Mouse (Mus musculus): ENCODE data around the gene Tyw1. TPM values are rescaled to one million over a fixed set of nuclear protein-coding genes. Genes with fewer than 3 reads are reported as not detected.
A peak's percentile ranks its signal among the peaks of the same experiment; 100 is the strongest.

The Tyw1 gene
- total RNA-seq, 2 experiments from 2014 or later = 17.9 to 19.4 TPM

GRCm38 (mm10) chr5:130257303-130257702 is 1.9 kb downstream of the Tyw1 start:
- DNase-seq = no peak
- intact Hi-C loops (cut with DNase I) = loop anchor here (10.0 kb wide), 1 partner anchor 1047 kb away; the partner anchor contains the start of gene Galnt17

- intact Hi-C loops (cut with DNase I) = loop anchor here (10.0 kb wide), 1 partner anchor 1161 kb away; no protein-coding TSS in a partner anchor
- DNase-seq = no peak
These were observed 8.0 kb downstream of the Tyw1 start for GRCm38 (mm10) chr5:130263454-130263853.

GRCm38 (mm10) chr5:130264433-130265005 is 9.1 kb downstream of the Tyw1 start:
- DNase-seq = no peak
- intact Hi-C loops (cut with DNase I) = loop anchor here (10.0 kb wide), 1 partner anchor 1160 kb away; no protein-coding TSS in a partner anchor

- intact Hi-C loops (cut with DNase I) = loop anchor here (10.0 kb wide), 1 partner anchor 1158 kb away; no protein-coding TSS in a partner anchor
- peak; percentile 56 for DNase-seq
These were observed 11.2 kb downstream of the Tyw1 start for GRCm38 (mm10) chr5:130266651-130267050.

DNA sequence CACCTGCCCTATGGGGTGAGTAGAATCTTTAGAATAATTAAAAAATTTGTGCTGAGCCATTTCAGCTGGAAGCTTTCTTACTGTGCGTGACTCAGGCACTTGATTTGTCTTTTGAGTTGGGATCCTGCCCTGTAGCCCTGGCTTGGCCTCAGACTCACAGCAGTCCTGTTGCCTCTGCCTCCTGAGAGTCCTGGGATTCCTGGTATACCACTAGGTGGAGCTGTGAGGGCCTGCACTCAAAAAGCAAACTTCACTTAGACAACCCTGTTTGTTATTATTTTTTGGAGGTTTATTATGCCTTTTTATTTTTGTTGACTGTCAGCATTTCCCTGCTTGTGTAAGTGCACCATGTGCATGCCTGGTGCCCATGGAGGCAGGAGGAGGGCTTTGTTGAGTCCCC is 11.9 kb downstream of the Tyw1 start:
- peak; percentile 24 for DNase-seq
- intact Hi-C loops (cut with DNase I) = loop anchor here (10.0 kb wide), 1 partner anchor 1157 kb away; no protein-coding TSS in a partner anchor

DNA sequence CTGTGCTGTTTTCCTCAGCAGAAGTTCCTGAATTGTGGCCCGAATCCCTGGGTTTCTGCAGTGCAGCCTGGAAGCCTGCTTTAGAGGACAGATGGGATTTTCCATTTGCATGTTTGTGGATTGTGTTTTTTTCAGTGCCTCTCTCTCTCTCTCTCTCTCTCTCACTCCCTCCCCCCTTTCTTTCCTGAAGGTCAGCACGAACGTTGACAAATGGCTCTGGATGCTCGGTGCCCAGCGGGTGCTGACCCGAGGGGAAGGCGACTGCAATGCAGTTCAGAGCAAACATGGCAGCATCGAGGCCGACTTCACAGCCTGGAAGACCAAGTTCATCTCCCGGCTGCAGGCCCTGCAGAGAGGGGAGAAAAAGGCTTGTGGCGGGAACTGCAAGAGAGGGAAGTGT is 13.6 kb downstream of the Tyw1 start:
- no peak for DNase-seq
- intact Hi-C loops (cut with DNase I) = loop anchor here (10.0 kb wide), 1 partner anchor 1156 kb away; no protein-coding TSS in a partner anchor

- intact Hi-C loops (cut with DNase I) = loop anchor here (10.0 kb wide), 1 partner anchor 172 kb away; no protein-coding TSS in a partner anchor
- no peak for DNase-seq
These were observed 16.9 kb downstream of the Tyw1 start for GRCm38 (mm10) chr5:130272344-130272743.

DNA sequence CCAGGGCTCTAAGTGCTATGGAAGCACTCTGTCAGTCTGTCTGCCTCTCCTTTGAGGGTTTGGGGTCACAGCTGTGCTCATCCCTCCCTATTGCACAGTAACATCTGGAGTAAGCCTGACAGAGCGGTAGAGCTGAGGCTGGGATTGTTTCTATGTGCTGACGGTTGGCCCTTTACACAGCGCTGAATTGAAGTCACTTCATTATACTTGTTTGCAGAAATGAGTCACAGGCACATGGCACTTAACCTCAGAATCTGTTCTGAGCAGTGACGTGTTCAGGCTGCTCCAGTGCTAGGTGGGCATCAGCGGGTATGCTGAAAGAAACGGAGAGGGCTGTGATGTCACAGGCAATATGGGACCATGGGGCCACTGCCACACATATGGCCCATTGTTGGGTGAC is 17.6 kb downstream of the Tyw1 start:
- intact Hi-C loops (cut with DNase I) = loop anchor here (10.0 kb wide), 1 partner anchor 172 kb away; no protein-coding TSS in a partner anchor
- DNase-seq = no peak

DNA sequence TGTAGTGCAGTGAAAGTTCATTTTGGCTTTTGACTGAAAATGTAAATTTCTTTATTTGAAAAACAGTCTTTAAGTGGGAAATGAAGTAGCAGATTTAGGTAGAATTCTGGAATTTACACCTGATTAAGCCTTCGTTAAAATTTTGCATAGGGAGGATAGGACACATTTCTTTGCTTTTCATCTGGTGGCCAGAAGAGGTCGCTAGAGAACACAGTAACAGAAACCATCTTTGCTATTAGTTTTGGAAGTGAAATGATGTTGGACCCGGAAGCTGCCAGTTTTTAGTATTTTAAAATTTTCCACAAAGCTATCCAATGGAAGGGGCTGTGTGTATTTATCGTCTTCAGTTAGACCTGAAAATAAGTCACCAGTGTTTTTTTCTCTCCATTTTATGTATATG is 20.1 kb downstream of the Tyw1 start:
- peak; percentile 41 for DNase-seq
- intact Hi-C loops (cut with DNase I) = loop anchor here (2.0 to 10.0 kb wide), 2 partner anchors 169 to 577 kb away; no protein-coding TSS in a partner anchor

DNA sequence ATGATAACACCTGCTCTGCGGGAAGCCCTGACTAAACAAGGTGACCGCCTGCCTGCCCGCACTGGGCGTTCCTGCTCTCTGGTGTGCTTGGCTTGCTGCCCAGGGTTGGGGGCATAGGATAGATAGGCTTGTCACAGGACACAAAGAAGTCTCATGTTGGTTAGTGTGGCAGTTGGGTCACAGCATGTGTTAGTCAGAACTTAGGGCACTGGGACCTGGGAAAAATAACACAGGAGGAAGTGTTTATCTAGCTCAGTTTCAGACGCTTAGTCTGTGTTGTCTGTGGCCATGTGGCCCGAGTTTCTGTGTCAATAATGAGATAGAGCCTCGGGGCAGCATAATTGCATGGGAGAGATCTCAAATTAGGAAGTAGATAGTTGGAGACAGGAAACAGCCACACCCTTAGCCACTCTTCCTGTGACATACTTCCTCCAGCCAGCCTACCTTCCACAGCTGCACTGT is 22.6 kb downstream of the Tyw1 start:
- no peak for DNase-seq
- intact Hi-C loops (cut with DNase I) = loop anchor here (10.0 kb wide), 1 partner anchor 167 kb away; no protein-coding TSS in a partner anchor

DNA sequence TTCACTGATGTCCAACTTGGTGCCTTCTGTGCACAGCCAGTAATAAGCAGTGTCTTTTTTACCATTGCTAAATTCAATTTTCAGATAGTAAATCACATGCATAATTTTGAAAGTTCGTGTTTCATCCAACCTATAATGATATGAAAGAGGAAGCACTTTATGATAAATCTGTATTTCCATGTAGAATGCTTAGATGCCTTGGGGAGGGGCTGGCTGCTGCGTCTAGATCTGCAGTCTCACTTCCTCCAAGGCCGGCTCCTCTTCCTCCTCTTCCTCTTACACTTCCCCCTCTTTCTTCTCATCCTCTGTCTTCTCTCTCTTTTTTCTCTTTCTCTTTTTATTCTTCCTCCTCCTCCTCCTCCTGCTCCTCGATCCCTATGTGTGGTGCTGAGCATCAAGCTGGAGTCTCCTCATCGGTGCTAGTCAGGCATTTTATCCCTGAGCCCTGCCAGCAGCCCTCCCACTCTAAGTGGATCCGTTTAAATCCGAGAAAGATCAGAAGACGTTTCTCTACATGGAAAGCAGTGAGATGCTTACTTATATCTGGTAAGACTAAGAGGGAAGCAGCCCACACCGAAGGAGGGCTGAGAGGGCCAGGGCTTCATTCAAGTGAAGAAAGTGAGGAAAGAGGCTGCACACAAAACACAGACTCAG is 27.8 kb downstream of the Tyw1 start:
- DNase-seq = no peak
- intact Hi-C loops (cut with DNase I) = no loop called here

DNA sequence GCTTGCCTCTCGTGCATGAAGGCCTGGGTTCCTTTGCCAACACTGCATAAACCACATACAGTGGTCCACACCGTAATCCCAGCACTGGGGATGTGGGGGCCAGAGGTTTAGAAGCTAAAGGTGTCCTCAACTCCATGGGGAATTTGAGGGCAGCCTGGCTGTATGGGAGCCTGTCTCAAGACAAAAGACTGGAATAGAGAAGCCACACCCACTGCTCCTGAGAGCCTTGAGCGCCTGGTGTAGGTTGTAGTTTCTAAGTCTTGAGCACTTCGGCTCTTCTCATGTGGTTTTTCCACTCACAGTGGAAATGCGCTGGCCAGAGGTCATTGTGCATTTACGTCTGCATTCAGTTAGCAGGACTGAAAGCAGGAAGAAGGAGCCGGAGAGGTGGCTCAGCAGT is 32.7 kb downstream of the Tyw1 start:
- intact Hi-C loops (cut with DNase I) = no loop called here
- DNase-seq = no peak

DNA sequence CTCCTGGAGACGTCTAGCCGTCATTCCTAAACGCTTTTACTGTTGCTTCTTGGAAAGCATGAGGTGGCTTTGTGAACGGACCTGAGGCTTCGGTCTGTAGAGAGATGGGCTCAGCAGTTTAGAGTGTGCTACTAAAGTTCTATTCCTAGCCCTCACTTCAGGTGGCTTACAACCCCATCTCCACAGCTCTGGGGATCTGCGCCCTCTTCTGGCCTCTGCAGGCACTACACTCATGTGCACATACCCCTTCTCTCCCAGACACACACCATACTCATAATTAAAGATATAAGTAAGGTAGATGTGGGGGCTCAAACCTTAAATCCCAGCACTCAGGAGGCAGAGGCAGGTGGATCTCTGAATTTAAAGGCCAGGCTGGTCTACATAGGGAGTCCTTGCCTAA is 34.8 kb downstream of the Tyw1 start:
- intact Hi-C loops (cut with DNase I) = no loop called here
- DNase-seq = no peak

GRCm38 (mm10) chr5:130290775-130291174 is 35.4 kb downstream of the Tyw1 start:
- DNase-seq = peak; percentile 46
- intact Hi-C loops (cut with DNase I) = no loop called here

- intact Hi-C loops (cut with DNase I) = no loop called here
- peak; percentile 85 for DNase-seq
These were observed 37.6 kb downstream of the Tyw1 start for GRCm38 (mm10) chr5:130292976-130293375.

GRCm38 (mm10) chr5:130293941-130294340 is 38.5 kb downstream of the Tyw1 start:
- peak; percentile 66 for DNase-seq
- intact Hi-C loops (cut with DNase I) = no loop called here

- no peak for DNase-seq
These were observed 39.2 kb downstream of the Tyw1 start for GRCm38 (mm10) chr5:130294598-130294997.

GRCm38 (mm10) chr5:130296071-130296470 is 40.7 kb downstream of the Tyw1 start:
- no peak for DNase-seq
- intact Hi-C loops (cut with DNase I) = no loop called here

More at GRCm38 (mm10) chr5:130294598-130294997, 39.2 kb downstream of the Tyw1 start:
- intact Hi-C loops (cut with DNase I) = no loop called here

DNA sequence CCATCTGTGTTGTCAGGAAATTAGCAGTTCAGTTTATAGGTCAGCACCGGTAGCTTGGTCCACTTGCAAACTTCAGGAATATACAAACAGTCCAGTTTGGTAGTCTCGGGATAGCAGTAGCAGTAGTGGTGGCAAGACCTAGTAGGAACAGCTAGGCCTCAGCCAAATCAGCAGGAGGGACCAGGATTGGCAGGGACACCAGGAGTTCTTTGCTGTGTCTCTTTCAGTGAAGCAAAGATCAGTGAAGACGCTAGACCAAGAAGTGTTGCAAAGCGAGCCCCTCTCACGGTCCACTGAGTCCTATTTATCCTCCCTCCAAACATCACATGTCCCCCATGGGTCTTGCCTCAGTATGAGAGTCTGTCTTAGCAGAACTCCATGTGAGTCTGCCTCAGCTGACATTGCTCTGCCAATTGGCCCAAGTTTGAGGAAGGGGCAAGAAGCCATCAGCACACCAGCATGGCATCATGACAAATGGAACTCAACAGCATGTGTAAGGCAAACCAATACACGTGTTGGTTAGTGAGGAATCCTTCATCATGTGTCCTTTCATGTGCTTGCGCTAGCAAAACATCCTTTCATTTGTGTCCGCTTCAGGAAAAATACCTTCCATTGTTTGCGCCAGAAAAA is 43.5 kb downstream of the Tyw1 start:
- peak; percentile 67 for DNase-seq
- intact Hi-C loops (cut with DNase I) = no loop called here

GRCm38 (mm10) chr5:130299526-130299925 is 44.1 kb downstream of the Tyw1 start:
- intact Hi-C loops (cut with DNase I) = no loop called here
- no peak for DNase-seq

- intact Hi-C loops (cut with DNase I) = no loop called here
- DNase-seq = no peak
These were observed 48.2 kb downstream of the Tyw1 start for GRCm38 (mm10) chr5:130303611-130304010.

Data from left cerebral cortex, postnatal 4 days (tissue).